Mouse (Mus musculus) heart, adult 8-10 months (tissue): Measurements from ENCODE around the gene Gm7714. TPM values are rescaled to one million over a fixed set of nuclear protein-coding genes. Genes with fewer than 3 reads are reported as not detected.
"Not testable (repeated sequence)": the region's sequence is repeated elsewhere in the genome, so short reads cannot be mapped to it uniquely, and the experiment has no call there.

Experiments
- DNase-seq: peaks from one replicate; pipeline ENCODE4 v3.0.0; 2022; ENCODE audit warnings: low spot score
- total RNA-seq, 4 experiments: library from RNA; stranded (reverse); gene quantifications; 2 replicates each; pipeline ENCODE4 v1.2.4; 2022

The Gm7714 gene
- not detected for total RNA-seq

DNA sequence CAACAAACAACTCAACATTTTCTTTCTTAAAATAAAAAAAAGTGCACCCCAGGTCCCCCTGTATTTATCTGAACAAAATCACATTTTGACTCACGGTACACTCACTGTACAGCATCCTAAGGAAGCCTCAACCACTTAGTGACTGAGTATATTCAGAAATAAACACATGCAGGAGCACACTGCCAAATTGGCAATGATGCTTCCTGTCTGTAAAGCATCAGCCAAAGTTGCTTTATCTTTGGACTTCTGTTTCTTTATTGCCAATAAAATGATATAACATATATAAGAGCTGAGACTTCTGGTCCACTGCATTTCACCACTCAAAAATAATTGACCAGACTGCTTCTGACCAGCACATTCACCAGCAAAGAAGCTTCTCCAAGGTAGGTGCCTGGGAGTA, at the start of gene Gm7714:
Gene Gm7714 (plus strand): TSS at position 301 of the 400 bp plus-strand sequence.
- no peak for DNase-seq

DNA sequence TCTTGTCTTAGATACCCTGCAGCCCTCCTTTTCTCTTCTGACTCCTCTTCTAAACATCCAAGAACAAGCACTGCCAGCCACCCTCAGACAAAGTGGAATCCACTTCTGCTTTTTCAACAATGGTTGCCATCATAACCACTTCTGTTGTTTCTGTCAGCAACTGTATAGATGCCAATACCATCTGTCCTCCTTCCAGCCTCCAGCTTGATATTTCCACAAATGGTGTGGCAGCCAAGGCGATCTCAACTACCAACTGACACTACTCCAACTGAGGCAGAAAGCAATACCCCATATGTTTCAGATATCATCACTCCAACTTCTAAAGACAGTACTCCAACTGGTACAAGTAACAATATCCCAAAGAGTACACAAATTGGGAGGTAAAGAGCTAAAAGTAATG, 12.2 kb upstream of the Gm7714 start:
- no peak for DNase-seq

DNA sequence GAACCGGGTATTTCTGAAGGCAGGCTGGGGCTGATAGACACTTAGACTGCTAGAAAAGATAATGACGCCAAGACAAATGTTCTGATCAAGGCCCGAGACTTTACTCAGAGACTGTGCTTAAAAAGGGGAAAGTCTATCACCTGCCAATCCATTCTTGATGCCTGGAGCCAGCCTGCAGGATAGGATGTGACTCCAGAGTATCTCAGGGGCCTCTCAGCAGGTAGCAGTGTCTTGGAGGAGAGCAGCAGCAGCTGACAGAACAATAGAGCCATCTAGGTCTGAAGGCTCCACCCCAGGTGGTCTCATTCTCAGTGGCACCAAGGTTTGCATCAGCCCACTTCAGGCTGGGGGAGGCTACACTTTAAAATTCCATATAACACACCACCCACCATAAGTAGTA, 42.6 kb downstream of the Gm7714 start:
- not testable (repeated sequence) for DNase-seq

DNA sequence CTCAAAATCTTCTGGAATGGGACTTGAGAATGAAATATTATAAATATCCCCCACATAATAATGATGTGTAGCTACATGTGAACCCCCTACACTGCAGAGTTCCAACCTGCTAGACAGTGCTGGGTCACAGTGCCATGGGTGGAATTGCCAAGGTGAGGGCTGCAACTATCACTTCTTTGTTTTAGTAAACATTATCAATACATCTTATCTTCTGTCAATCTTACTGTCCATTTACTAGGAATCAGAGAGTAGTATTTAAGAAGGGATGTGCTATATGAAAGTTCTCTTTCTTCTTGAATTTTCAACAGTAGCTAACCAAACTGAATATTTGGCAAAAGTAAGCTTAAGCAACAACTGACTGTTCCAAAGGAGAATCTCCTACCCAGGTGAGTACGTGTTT, 48.3 kb downstream of the Gm7714 start, which contains the start of gene Prol1:
Gene Prol1 (plus strand): TSS at position 301 of the 400 bp plus-strand sequence.
- no peak for DNase-seq

Other genes starting within 250 kb of the Gm7714 start
- gene Smr2, start 182.4 kb upstream of the Gm7714 start, total RNA-seq, result not detected
- gene Gm11116, start 157.4 kb upstream of the Gm7714 start, total RNA-seq, result not detected
- not detected for gene Gm11115, start 114.8 kb upstream of the Gm7714 start, total RNA-seq
- not detected for gene Prol1, start 48.4 kb downstream of the Gm7714 start, total RNA-seq
- gene Amtn, start 107.2 kb downstream of the Gm7714 start, total RNA-seq, result under 1 TPM in 1 of 4 experiments, not detected in 3; 0.50 TPM
- not detected for gene Ambn, start 187.1 kb downstream of the Gm7714 start, total RNA-seq
- not detected for gene Enam, start 219.1 kb downstream of the Gm7714 start, total RNA-seq